Mouse (Mus musculus) olfactory bulb, adult 2 months (tissue): ENCODE results near the gene Tenm2.

Experiments
- CTCF ChIP-seq: fragments of 200-500 bp; IDR thresholded peaks from 2 replicates; pipeline ENCODE4 v1.5.1; 2012; ENCODE audit warnings: low read depth, mild to moderate bottlenecking, low read length, moderate library complexity; ENCODE audit not compliant: insufficient read depth
- POLR2A ChIP-seq: fragments of 200-500 bp; IDR thresholded peaks from 2 replicates; pipeline ENCODE4 v1.6.1; 2012; ENCODE audit warnings: mild to moderate bottlenecking, low read depth, low read length, moderate library complexity; ENCODE audit not compliant: insufficient read depth

DNA sequence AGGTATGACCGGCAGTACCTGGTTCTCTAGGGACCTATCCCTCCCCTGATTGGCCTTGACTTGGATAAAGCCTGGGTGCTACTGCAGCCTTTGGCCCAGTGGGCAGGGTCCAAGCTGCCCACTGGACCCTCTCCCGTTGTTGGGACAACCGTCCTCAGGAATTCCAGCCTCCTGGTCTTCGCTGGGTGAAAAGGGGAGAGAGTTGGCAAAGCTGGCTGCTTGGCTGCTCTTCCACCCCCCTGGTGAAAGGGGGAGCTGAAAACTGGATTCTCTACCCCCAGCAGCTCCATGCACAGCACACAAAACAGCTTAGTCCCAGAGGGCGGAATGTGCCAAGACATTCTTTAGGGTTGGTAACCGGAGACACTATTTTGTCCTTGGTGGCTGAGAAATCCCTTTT, 1259.3 kb downstream of the Tenm2 start:
- TF ChIP-seq CTCF (no peak), POLR2A (no peak)
